Mouse (Mus musculus): ENCODE results near the gene Gabarap. TPM values are rescaled to one million over a fixed set of nuclear protein-coding genes. Genes with fewer than 3 reads are reported as not detected.

Gabarap gene
- 616 and 626 TPM in 2 replicates for polyA plus RNA-seq (2014; fragmentation: Nextera tagmentation; extraction: Ambion mirVana)

DNA sequence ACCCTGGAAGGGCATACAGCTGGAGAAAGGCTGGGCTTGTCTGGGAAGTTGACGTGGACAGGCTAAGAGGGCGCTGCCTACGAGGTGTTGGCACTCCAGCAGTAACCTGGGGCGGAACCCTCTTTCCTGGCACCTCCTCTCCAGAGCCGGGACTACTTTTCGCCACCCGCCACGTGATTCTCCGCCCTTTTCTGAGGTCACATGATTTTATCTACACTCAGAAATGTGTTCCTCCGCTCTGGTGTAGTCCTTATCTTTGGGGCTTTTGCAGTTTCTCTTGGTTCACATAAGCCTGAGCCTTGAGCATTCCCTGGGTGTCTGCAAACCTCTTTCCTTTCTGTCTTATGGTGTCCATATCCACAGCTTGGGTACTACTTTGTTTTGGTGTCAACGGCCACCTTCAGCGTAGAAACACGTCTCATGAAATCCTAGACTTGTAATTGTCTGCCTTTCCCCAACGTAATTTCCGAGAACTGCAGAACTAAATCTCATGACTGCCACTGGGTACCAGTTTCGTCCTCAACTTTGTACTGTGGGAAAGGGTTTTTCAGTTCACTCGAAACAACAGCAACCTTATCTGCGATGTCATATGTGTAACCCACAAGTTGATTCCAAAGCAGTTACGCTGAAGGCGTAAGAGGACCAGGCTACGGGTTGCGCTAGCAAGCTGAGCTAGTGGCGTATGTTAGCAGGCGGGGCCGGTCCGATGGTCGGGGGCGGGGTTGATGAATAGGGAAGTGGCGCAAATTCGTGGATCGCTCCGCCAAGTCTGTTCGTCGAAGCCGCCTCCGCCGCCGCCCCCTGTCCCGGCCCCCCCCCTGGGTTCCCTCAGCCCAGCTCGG lies at the start of gene Gabarap:
Gene Gabarap (plus strand): TSS at position 294 of the 842 bp plus-strand sequence.
- H3K4me2 ChIP-seq (ENCODE audit: low read length), result peak within 1 kb of the TSS; percentile 87
- ATAC-seq (ENCODE audit: low FRiP score, low TSS enrichment), result peak; percentile 74
- under 1% methylated on average over 40 of the region's 40 CpGs for WGBS
- peak within 1 kb of the TSS; percentile 79 for H3K4me3 ChIP-seq (replicated peaks; ENCODE audit: low read depth, low read length)
- peak; percentile 98 for DNase-seq
- peaks cover 61% of the 10 kb centered on the region for H3K36me3 ChIP-seq (ENCODE audit: control insufficient read depth, insufficient read depth, low read length)
- H3K9me3 ChIP-seq (ENCODE audit: control insufficient read depth, low read length), result no peaks in the 10 kb centered on the region
- no peaks in the 10 kb centered on the region for H3K27me3 ChIP-seq (ENCODE audit: control insufficient read depth, insufficient read depth, low read length)
- H3K4me1 ChIP-seq (ENCODE audit: control insufficient read depth, insufficient read depth, low read length), result peaks cover 10% of the 10 kb centered on the region
- H3K27ac ChIP-seq (replicated peaks; ENCODE audit: low read depth, low read length), result peak within 1 kb of the TSS; percentile 89
- H3K9ac ChIP-seq (replicated peaks; ENCODE audit: low read length), result peak within 1 kb of the TSS; percentile 82

DNA sequence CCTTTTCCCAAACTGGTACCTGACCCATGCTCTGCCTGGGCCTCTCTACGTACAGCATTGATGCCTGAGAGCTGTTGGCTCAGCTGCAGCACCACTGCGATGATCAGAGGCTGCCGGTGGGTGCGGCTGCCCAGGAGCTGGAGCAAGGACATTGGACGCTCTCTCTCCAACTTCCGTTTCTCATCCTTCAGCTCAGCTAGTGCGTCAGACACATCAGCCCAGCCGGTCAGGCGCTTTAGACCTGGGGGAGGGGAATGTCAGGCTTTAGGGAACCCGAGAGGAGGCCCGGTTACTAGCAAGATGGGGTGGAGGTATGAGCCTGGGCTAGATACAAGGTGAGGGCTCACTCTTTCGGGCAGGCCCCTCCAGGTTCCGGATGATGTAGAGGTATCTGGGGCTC lies 45.7 kb upstream of the Gabarap start:
- H3K4me3 ChIP-seq (replicated peaks; ENCODE audit: low read depth, low read length), result no peak overlapping the region
- H3K27ac ChIP-seq (replicated peaks; ENCODE audit: low read depth, low read length), result no peak overlapping the region
- DNase-seq (no peak), ATAC-seq (ENCODE audit: low FRiP score, low TSS enrichment) (no peak)
- 0 out of 2 replicates have a peak, but pooled peaks cover 2% of the 10 kb centered on the region for H3K36me3 ChIP-seq (ENCODE audit: control insufficient read depth, insufficient read depth, low read length)
- no peaks in the 10 kb centered on the region for H3K9me3 ChIP-seq (ENCODE audit: control insufficient read depth, low read length)
- 80% methylated on average over 13 of the region's 13 CpGs for WGBS
- peaks cover 9% of the 10 kb centered on the region for H3K4me1 ChIP-seq (ENCODE audit: control insufficient read depth, insufficient read depth, low read length)
- peaks cover 5% of the 10 kb centered on the region; the same call in 1 of the 2 replicates for H3K27me3 ChIP-seq (ENCODE audit: control insufficient read depth, insufficient read depth, low read length)
- no peak overlapping the region for H3K4me2 ChIP-seq (ENCODE audit: low read length)
- no peak overlapping the region for H3K9ac ChIP-seq (replicated peaks; ENCODE audit: low read length)

DNA sequence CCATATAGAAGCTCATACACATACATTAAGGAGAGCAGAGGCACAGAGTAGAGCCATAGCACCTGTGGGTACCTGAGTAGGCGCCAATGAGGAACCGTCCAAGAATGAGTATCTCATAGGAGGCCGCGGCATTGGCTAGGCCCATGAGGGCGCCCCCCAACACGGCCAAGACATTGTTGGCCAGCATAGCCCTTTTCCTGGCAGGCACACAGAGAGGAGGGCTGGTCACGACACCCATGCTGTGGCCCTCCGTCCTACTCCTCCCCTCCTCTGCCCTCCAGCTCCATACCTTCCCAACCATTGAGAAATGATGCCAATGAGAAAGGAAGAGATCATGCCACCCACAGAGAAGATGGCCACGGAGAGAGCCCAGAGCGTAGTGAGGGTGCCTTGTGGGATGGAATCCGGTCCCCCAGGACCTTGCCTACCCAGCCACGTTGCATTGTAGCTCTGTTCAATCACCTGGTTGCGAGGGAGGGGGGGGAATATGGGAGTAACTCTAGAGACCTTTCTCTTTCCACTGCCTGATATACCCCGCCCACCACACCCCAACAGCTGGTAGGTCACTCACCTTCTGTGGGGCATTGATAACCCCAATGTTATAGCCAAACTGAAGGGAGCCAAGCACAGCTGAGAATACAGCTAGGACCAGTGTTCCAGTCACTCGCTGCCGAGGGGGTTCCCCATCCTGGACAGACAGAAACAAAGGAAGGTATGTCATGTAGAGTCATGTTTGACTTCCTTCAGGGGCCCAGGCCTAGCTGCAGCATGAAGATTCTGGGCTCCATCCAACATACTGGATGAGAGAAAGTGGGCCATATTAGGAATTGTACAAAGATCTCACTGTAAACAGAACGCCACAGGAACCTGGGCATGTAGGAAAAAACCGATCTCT lies 44.7 kb upstream of the Gabarap start:
- 0 out of 2 replicates have a peak, but pooled peaks cover 2% of the 10 kb centered on the region for H3K36me3 ChIP-seq (ENCODE audit: control insufficient read depth, insufficient read depth, low read length)
- H3K27me3 ChIP-seq (ENCODE audit: control insufficient read depth, insufficient read depth, low read length), result peaks cover 5% of the 10 kb centered on the region; the same call in 1 of the 2 replicates
- DNase-seq, result no peak
- no peak overlapping the region for H3K9ac ChIP-seq (replicated peaks; ENCODE audit: low read length)
- 96% methylated on average over 18 of the region's 18 CpGs for WGBS
- no peak overlapping the region for H3K27ac ChIP-seq (replicated peaks; ENCODE audit: low read depth, low read length)
- no peak overlapping the region for H3K4me2 ChIP-seq (ENCODE audit: low read length)
- H3K4me3 ChIP-seq (replicated peaks; ENCODE audit: low read depth, low read length), result no peak overlapping the region
- H3K4me1 ChIP-seq (ENCODE audit: control insufficient read depth, insufficient read depth, low read length), result peaks cover 9% of the 10 kb centered on the region
- ATAC-seq (ENCODE audit: low FRiP score, low TSS enrichment), result no peak
- H3K9me3 ChIP-seq (ENCODE audit: control insufficient read depth, low read length), result no peaks in the 10 kb centered on the region

DNA sequence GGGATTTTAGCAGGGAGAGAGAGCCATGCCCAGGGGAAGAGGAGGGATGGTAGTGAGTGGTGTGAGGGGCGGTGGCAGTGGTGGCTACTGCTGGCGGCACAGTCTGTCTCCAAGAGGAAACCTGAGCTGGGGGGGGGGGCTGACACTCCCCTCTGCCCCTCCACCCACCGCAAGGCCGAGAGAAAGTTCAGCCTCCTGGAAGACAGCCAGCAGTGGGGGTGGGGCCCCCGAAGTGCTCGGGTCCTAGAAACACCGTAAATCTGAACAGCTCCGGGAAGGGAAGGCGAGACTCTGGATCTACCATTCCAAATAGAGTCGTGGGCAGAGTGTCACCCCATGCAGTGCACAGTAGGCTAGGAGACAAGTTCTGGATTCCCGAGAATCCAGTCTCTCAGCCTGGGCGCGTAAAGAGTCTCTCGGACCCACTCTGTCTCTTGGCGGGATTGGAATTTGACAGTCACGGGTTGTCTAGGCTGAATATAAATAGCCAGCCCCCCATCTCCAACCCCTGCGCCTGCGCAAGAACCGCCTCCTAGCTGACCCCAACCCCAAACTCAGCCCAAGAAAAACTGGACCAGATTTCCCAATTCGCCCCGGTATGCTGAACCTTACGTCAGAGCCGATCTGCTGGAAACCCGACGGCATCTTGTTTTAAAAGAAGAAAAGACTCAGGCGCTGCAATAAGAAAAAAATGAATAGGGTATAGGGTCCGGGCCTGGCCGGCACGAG lies 43.4 kb upstream of the Gabarap start:
- Histone ChIP-seq H3K27ac (replicated peaks; ENCODE audit: low read depth, low read length) (no peak overlapping the region), H3K36me3 (ENCODE audit: control insufficient read depth, insufficient read depth, low read length) (0 out of 2 replicates have a peak, but pooled peaks cover 2% of the 10 kb centered on the region), H3K9me3 (ENCODE audit: control insufficient read depth, low read length) (no peaks in the 10 kb centered on the region), H3K4me2 (ENCODE audit: low read length) (peak overlapping the region; percentile 56), H3K4me1 (ENCODE audit: control insufficient read depth, insufficient read depth, low read length) (peaks cover 9% of the 10 kb centered on the region), H3K27me3 (ENCODE audit: control insufficient read depth, insufficient read depth, low read length) (peaks cover 5% of the 10 kb centered on the region; the same call in 1 of the 2 replicates), H3K9ac (replicated peaks; ENCODE audit: low read length) (peak overlapping the region; percentile 29; the same call in 1 of the 2 replicates), H3K4me3 (replicated peaks; ENCODE audit: low read depth, low read length) (peak overlapping the region; percentile 41)
- ATAC-seq (ENCODE audit: low FRiP score, low TSS enrichment), result peak; percentile 44; the same call in 1 of the 2 replicates
- 2% methylated on average over 29 of the region's 29 CpGs for WGBS
- DNase-seq, result peak; percentile 47

DNA sequence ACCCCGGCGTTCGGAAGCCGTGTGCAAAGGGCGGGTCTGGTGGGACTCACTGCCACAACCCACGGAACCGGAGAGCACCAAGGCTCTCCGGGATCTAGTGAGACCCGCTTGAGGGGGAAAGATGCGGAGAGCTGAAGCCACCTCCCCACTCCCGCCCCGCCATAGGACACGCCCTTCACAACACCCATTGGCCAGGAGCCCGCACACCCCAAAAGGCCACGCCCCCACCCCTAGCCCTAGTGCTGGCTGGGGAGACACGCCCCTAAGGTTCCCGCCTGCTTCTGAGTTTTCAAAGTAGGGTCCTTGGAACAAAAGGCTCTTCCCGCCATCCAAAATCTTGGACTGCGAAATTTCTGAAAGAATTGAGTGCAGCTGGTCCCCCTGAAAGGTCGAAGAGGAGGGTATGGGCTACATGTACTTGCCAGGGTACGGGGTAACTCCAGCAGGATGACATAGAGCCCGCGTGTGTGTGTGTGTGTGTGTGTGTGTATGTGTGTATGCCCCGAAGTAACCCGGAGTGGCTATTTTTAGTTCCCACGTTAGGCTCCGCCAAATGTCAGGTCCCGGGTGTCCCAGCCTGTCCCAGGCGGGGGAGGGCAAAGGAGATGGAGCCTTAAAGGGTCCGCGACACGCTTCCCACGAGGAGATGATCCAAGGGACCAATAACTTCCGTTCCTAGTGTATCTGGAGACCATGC lies 42.7 kb upstream of the Gabarap start, which contains the start of gene Slc2a4:
Gene Slc2a4 (minus strand): TSS at position 123 of the 697 bp plus-strand sequence.
- WGBS, result 0% methylated on average over 34 of the region's 34 CpGs
- peak; percentile 92 for ATAC-seq (ENCODE audit: low FRiP score, low TSS enrichment)

DNA sequence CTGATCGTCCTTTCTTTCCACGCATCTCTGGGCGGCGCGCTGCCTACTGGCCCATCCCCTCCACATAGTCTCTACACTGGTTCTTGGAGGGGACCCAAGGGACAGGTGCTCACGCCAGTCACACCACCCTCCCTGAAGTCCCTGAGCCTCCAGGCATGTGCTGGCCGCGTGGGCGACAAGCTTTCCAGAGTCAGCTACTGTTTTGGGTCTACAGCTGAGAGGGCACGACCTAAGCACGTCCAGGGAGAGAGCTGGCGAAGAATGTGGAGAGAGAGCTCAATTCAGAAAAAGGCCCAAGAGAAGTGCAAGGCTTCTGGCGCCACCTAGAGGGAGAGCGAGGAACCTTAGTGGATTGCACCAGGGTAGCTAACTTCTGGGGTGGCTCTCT lies 42.2 kb upstream of the Gabarap start:
- ATAC-seq (ENCODE audit: low FRiP score, low TSS enrichment), result peak; percentile 51
- WGBS, result 0% methylated on average over 14 of the region's 14 CpGs

More for the DNA sequence above, 42.7 kb upstream of the Gabarap start, which contains the start of gene Slc2a4:
- Histone ChIP-seq H3K4me3 (replicated peaks; ENCODE audit: low read depth, low read length) (peak within 1 kb of the TSS; percentile 41), H3K4me2 (ENCODE audit: low read length) (peak within 1 kb of the TSS; percentile 56), H3K36me3 (ENCODE audit: control insufficient read depth, insufficient read depth, low read length) (0 out of 2 replicates have a peak, but pooled peaks cover 2% of the 10 kb centered on the region), H3K27ac (replicated peaks; ENCODE audit: low read depth, low read length) (0 out of 2 replicates have a peak within 1 kb of the TSS, but pooled peaks have one; percentile 13), H3K9ac (replicated peaks; ENCODE audit: low read length) (peak within 1 kb of the TSS; percentile 29; the same call in 1 of the 2 replicates), H3K4me1 (ENCODE audit: control insufficient read depth, insufficient read depth, low read length) (peaks cover 9% of the 10 kb centered on the region), H3K9me3 (ENCODE audit: control insufficient read depth, low read length) (no peaks in the 10 kb centered on the region), H3K27me3 (ENCODE audit: control insufficient read depth, insufficient read depth, low read length) (peaks cover 5% of the 10 kb centered on the region; the same call in 1 of the 2 replicates)
- peak; percentile 91 for DNase-seq

DNA sequence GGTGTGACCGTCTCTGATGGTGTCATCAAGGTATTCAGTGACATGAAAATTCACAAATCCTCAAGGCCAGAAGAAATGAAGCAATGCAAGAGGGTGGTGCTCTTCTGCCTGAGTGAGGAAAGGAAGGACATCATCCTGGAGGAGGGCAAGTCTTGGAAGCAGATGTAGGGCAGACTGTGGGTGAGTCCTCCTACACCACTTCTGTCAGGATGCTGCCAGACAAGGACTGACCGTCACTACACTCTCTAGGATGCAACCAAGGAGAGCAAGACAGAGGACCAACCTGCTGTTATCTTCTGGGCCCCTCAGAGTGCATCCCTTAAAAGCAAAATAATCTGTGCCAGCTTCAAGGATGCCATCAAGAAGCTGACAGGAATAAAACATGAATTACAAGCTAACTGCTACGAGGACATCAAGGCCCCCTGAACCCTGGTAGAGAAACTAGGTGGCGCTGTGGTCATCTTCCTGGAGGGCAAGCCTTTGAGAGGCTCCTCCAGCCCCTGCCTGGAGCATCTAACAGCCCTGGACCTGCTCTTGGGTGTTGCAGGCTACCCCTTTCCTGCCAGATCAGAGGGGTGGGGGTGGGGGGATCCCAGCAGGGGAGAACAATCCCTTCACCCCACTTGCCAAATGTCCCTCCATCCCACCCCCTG lies 40.0 kb upstream of the Gabarap start:
- no peak overlapping the region for H3K4me3 ChIP-seq (replicated peaks; ENCODE audit: low read depth, low read length)
- no peaks in the 10 kb centered on the region for H3K9me3 ChIP-seq (ENCODE audit: control insufficient read depth, low read length)
- DNase-seq (peak; percentile 4), ATAC-seq (ENCODE audit: low FRiP score, low TSS enrichment) (no peak)
- H3K27ac ChIP-seq (replicated peaks; ENCODE audit: low read depth, low read length), result no peak overlapping the region
- H3K36me3 ChIP-seq (ENCODE audit: control insufficient read depth, insufficient read depth, low read length), result no peaks in the 10 kb centered on the region
- 50% methylated on average over 4 of the region's 4 CpGs for WGBS
- H3K27me3 ChIP-seq (ENCODE audit: control insufficient read depth, insufficient read depth, low read length), result peaks cover 5% of the 10 kb centered on the region; the same call in 1 of the 2 replicates
- H3K4me1 ChIP-seq (ENCODE audit: control insufficient read depth, insufficient read depth, low read length), result peaks cover 9% of the 10 kb centered on the region
- H3K9ac ChIP-seq (replicated peaks; ENCODE audit: low read length), result no peak overlapping the region
- H3K4me2 ChIP-seq (ENCODE audit: low read length), result no peak overlapping the region

More for the DNA sequence above, 42.2 kb upstream of the Gabarap start:
- Histone ChIP-seq H3K4me3 (replicated peaks; ENCODE audit: low read depth, low read length) (peak overlapping the region; percentile 41), H3K4me1 (ENCODE audit: control insufficient read depth, insufficient read depth, low read length) (peaks cover 9% of the 10 kb centered on the region), H3K9me3 (ENCODE audit: control insufficient read depth, low read length) (no peaks in the 10 kb centered on the region), H3K27me3 (ENCODE audit: control insufficient read depth, insufficient read depth, low read length) (peaks cover 5% of the 10 kb centered on the region; the same call in 1 of the 2 replicates), H3K9ac (replicated peaks; ENCODE audit: low read length) (no peak overlapping the region; the same call in 1 of the 2 replicates), H3K4me2 (ENCODE audit: low read length) (peak overlapping the region; percentile 56), H3K36me3 (ENCODE audit: control insufficient read depth, insufficient read depth, low read length) (0 out of 2 replicates have a peak, but pooled peaks cover 2% of the 10 kb centered on the region), H3K27ac (replicated peaks; ENCODE audit: low read depth, low read length) (0 out of 2 replicates have a peak overlapping the region, but pooled peaks have one; percentile 13)
- DNase-seq, result peak; percentile 89
